Mouse (Mus musculus): ENCODE results near the gene Cpsf3.

Cpsf3 gene

GRCm38 (mm10) chr12:21284761-21285441 is at the start of gene Cpsf3:
Gene Cpsf3, plus strand, starts transcription at chr12:21285391.
- no peak for DNase-seq (ENCODE audit: low read depth, low spot score)

- no peak for DNase-seq (ENCODE audit: low read depth, low spot score)
Measured at GRCm38 (mm10) chr12:21241965-21242364, 43.2 kb upstream of the Cpsf3 start.

GRCm38 (mm10) chr12:21244375-21244960 is 40.7 kb upstream of the Cpsf3 start:
- DNase-seq (ENCODE audit: low read depth, low spot score): no peak

GRCm38 (mm10) chr12:21247711-21248392 is 37.3 kb upstream of the Cpsf3 start:
- DNase-seq (ENCODE audit: low read depth, low spot score): no peak

- peak; percentile 9 for DNase-seq (ENCODE audit: low read depth, low spot score)
Measured at GRCm38 (mm10) chr12:21260494-21261256, 24.5 kb upstream of the Cpsf3 start.

GRCm38 (mm10) chr12:21261521-21261920 is 23.7 kb upstream of the Cpsf3 start:
- DNase-seq (ENCODE audit: low read depth, low spot score): no peak

- no peak for DNase-seq (ENCODE audit: low read depth, low spot score)
Measured at GRCm38 (mm10) chr12:21263256-21263655, 21.9 kb upstream of the Cpsf3 start.

- DNase-seq (ENCODE audit: low read depth, low spot score): no peak
Measured at GRCm38 (mm10) chr12:21264241-21264640, 20.9 kb upstream of the Cpsf3 start.

GRCm38 (mm10) chr12:21264970-21265369 is 20.2 kb upstream of the Cpsf3 start:
- no peak for DNase-seq (ENCODE audit: low read depth, low spot score)

- no peak for DNase-seq (ENCODE audit: low read depth, low spot score)
Measured at GRCm38 (mm10) chr12:21265501-21265900, 19.7 kb upstream of the Cpsf3 start.

GRCm38 (mm10) chr12:21265946-21266783 is 19.0 kb upstream of the Cpsf3 start:
- peak; percentile 73 for DNase-seq (ENCODE audit: low read depth, low spot score)

GRCm38 (mm10) chr12:21266784-21267098 is 18.4 kb upstream of the Cpsf3 start:
- DNase-seq (ENCODE audit: low read depth, low spot score): no peak

GRCm38 (mm10) chr12:21268083-21268616 is 17.0 kb upstream of the Cpsf3 start:
- DNase-seq (ENCODE audit: low read depth, low spot score): no peak

GRCm38 (mm10) chr12:21274446-21274845 is 10.7 kb upstream of the Cpsf3 start:
- no peak for DNase-seq (ENCODE audit: low read depth, low spot score)

- no peak for DNase-seq (ENCODE audit: low read depth, low spot score)
Measured at GRCm38 (mm10) chr12:21277352-21277864, 7.8 kb upstream of the Cpsf3 start.

- peak; percentile 14 for DNase-seq (ENCODE audit: low read depth, low spot score)
Measured at GRCm38 (mm10) chr12:21285508-21286242, 484 bp downstream of the Cpsf3 start.

GRCm38 (mm10) chr12:21286243-21286622 is 1.0 kb downstream of the Cpsf3 start, which contains the start of gene Itgb1bp1:
Gene Itgb1bp1, minus strand, starts transcription at chr12:21286284.
- peak; percentile 99 for DNase-seq (ENCODE audit: low read depth, low spot score)

GRCm38 (mm10) chr12:21286712-21287650 is 1.8 kb downstream of the Cpsf3 start:
- DNase-seq (ENCODE audit: low read depth, low spot score): peak; percentile 32
